Mouse (Mus musculus) gastrocnemius, postnatal 4 days (tissue): ENCODE results near the gene Egr2. TPM values are rescaled to one million over a fixed set of nuclear protein-coding genes. Genes with fewer than 3 reads are reported as not detected.

Experiments used
- DNase-seq, 2 experiments: peaks; one replicate each; pipeline ENCODE4 v3.0.0; 2021 to 2022; ENCODE audit warnings: low spot score in 2 of 2, mixed read lengths in 2 of 2
- long read RNA-seq, 2 experiments: library from polyadenylated mRNA; stranded (forward); transcript quantifications; one replicate each; pipeline ENCODE4 v2.0.0; 2021
- total RNA-seq, 2 experiments: library from RNA; stranded (reverse); gene quantifications; 2 replicates each; pipeline ENCODE4 v1.2.3; 2021

Egr2 gene
- total RNA-seq, result 10 to 100 TPM in 1 of 2 experiments, 1 to 10 TPM in 1; 6.9 to 10.1 TPM
- long read RNA-seq, experiment 1, transcript Egr2-201 (2 exons, 2,965 nt), result major isoform, 5 of 9 reads
- long read RNA-seq, experiment 1, partial matches to known transcripts, result 4 of 9 reads
- long read RNA-seq, experiment 1, other reads (novel, unspliced or antisense), result 0 of 9 reads
- long read RNA-seq, experiment 2, partial matches to known transcripts, result 0 of 21 reads
- long read RNA-seq, experiment 2, other reads (novel, unspliced or antisense), result 17 of 21 reads

GRCm38 (mm10) chr10:67535256-67535655, at the start of gene Egr2:
Gene Egr2, plus strand, starts transcription at chr10:67535475.
- DNase-seq, result peak; percentile 23 to 28

GRCm38 (mm10) chr10:67487496-67487895, 47.8 kb upstream of the Egr2 start:
- no peak for DNase-seq

- DNase-seq, result no peak
These were observed 45.4 kb upstream of the Egr2 start for GRCm38 (mm10) chr10:67489836-67490235.

GRCm38 (mm10) chr10:67490632-67491031, 44.6 kb upstream of the Egr2 start:
- no peak for DNase-seq

GRCm38 (mm10) chr10:67492161-67492571, 43.1 kb upstream of the Egr2 start:
- no peak for DNase-seq

GRCm38 (mm10) chr10:67493556-67493955, 41.7 kb upstream of the Egr2 start:
- DNase-seq, result no peak

GRCm38 (mm10) chr10:67497144-67497892, 38.0 kb upstream of the Egr2 start:
- DNase-seq, result no peak

GRCm38 (mm10) chr10:67497951-67498350, 37.3 kb upstream of the Egr2 start:
- DNase-seq, result no peak

- DNase-seq, result no peak
These were observed 31.8 kb upstream of the Egr2 start for GRCm38 (mm10) chr10:67503320-67503995.

GRCm38 (mm10) chr10:67504046-67504445, 31.2 kb upstream of the Egr2 start:
- no peak for DNase-seq

GRCm38 (mm10) chr10:67505248-67505647, 30.0 kb upstream of the Egr2 start:
- no peak for DNase-seq

GRCm38 (mm10) chr10:67512211-67512610, 23.1 kb upstream of the Egr2 start:
- DNase-seq, result no peak

- DNase-seq, result no peak
These were observed 22.4 kb upstream of the Egr2 start for GRCm38 (mm10) chr10:67512871-67513270.

GRCm38 (mm10) chr10:67518733-67519132, 16.5 kb upstream of the Egr2 start:
- no peak for DNase-seq

- DNase-seq, result no peak
These were observed 11.1 kb upstream of the Egr2 start for GRCm38 (mm10) chr10:67524130-67524529.

- DNase-seq, result no peak
These were observed 10.6 kb upstream of the Egr2 start for GRCm38 (mm10) chr10:67524694-67525093.

GRCm38 (mm10) chr10:67526435-67526834, 8.8 kb upstream of the Egr2 start:
- DNase-seq, result no peak

- no peak for DNase-seq
These were observed 5.5 kb upstream of the Egr2 start for GRCm38 (mm10) chr10:67529769-67530168.

GRCm38 (mm10) chr10:67535972-67536371, 697 bp downstream of the Egr2 start:
- peak; percentile 66 to 78 for DNase-seq

GRCm38 (mm10) chr10:67536621-67537141, 1.4 kb downstream of the Egr2 start:
- DNase-seq, result peak; percentile 53 to 65

GRCm38 (mm10) chr10:67537151-67537994, 2.1 kb downstream of the Egr2 start:
- DNase-seq, result peak; percentile 84 to 93
